Comparison of ENCODE assay signal across 8 mouse cellular contexts in the genomic region with DNA sequence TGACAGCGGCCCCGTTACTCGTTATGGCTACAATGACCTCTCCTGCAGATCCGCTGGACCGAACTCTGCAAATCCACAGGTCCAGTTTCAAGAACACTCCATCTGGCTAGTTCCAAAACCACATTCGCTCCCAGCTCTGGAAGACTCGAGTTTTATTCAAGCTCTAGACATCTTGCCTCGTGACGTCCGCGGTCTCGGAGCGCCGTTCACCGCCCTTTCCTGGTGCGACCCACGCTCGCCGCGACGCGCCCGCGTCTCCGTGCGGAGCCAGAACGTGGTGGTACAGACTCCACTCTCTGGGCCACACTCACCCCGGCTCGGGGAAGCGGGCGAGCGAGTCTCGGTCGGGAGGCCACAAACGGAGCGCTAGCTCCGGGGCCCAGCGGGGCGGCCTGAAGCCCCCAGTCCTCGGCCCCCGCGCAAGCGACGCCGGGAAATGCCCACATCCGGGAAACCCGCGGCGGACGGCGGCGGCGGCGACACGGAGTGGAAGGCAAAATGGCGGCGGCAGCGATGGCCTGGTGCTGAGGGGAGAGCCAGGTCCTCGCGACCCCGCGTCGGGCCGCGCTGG. TPM values are rescaled to one million over a fixed set of nuclear protein-coding genes. Genes with fewer than 3 reads are reported as not detected.
A peak's percentile ranks its signal among the peaks of the same experiment; 100 is the strongest.
DNase-seq lines count a peak whose midpoint lies in the region; ATAC-seq and TF ChIP-seq lines count a peak whose summit lies in the region.

A gene (minus strand): TSS at position 406 of the 571 bp plus-strand sequence.
A gene (plus strand): TSS at position 484 of the 571 bp plus-strand sequence.

- WGBS in forebrain, embryonic 16.5 days: under 1% methylated on average over 58 of the region's 65 CpGs
- WGBS in neural tube, embryonic 14.5 days: under 1% methylated on average over 59 of the region's 65 CpGs

- no peaks in the 10 kb centered on the region for H3K27me3 ChIP-seq in forebrain, embryonic 16.5 days (replicated peaks; ENCODE audit: control insufficient read depth, insufficient read depth, low read length)
- no peaks in the 10 kb centered on the region; the same call in 1 of the 2 replicates for H3K27me3 ChIP-seq in neural tube, embryonic 14.5 days (ENCODE audit: control insufficient read depth, insufficient read depth, low read length)
- no peaks in the 10 kb centered on the region for H3K27me3 ChIP-seq in testis, adult 2 months (ENCODE audit: control insufficient read depth, insufficient read depth, low read length)

- no peak for TF ChIP-seq CTCF in testis, adult 2 months (IDR thresholded peaks at IDR 0.05; ENCODE audit: control insufficient read depth, insufficient read depth, insufficient replicate concordance, low read depth, low read length)

- DNase-seq in ES-E14 (ENCODE audit: low read depth, low spot score): no peak
- peak; percentile 85 to 91 for DNase-seq in cerebellum, adult 18-20 months
- DNase-seq in heart, postnatal 25 days (ENCODE audit: low spot score): peak; percentile 75
- DNase-seq in layer of hippocampus, adult 18-20 months (ENCODE audit: low spot score in 2 of 2): peak; percentile 83 to 85
- DNase-seq in lung, adult 18-20 months: peak; percentile 85

- peaks cover 29% of the 10 kb centered on the region for H3K36me3 ChIP-seq in ES-E14 (ENCODE audit: control insufficient read depth, insufficient read depth, low read length, poor library complexity, severe bottlenecking)
- peaks cover 10% of the 10 kb centered on the region for H3K36me3 ChIP-seq in forebrain, embryonic 16.5 days (ENCODE audit: control insufficient read depth, insufficient read depth)
- peaks cover 11% of the 10 kb centered on the region for H3K36me3 ChIP-seq in neural tube, embryonic 14.5 days (ENCODE audit: control insufficient read depth, insufficient read depth, low read length)
- H3K36me3 ChIP-seq in testis, adult 2 months (ENCODE audit: control insufficient read depth, insufficient read depth, low read length): peaks cover 2% of the 10 kb centered on the region; the same call in 1 of the 2 replicates

- peak; percentile 88 for ATAC-seq in forebrain, embryonic 16.5 days
- ATAC-seq in neural tube, embryonic 14.5 days (ENCODE audit: low read depth): peak; percentile 92

- no peaks in the 10 kb centered on the region for H3K9me3 ChIP-seq in ES-E14 (ENCODE audit: control insufficient read depth, insufficient read depth, low read depth, low read length)
- no peaks in the 10 kb centered on the region for H3K9me3 ChIP-seq in forebrain, embryonic 16.5 days (ENCODE audit: control insufficient read depth, low read length)
- H3K9me3 ChIP-seq in neural tube, embryonic 14.5 days (ENCODE audit: control insufficient read depth, low read length): no peaks in the 10 kb centered on the region

- peak within 1 kb of the TSS; percentile 92 for H3K9ac ChIP-seq in ES-E14 (ENCODE audit: insufficient read depth, low read depth, low read length, poor library complexity, severe bottlenecking)
- H3K9ac ChIP-seq in forebrain, embryonic 16.5 days (replicated peaks; ENCODE audit: low read depth, low read length): peak within 1 kb of the TSS; percentile 98
- peak within 1 kb of the TSS; percentile 99 for H3K9ac ChIP-seq in neural tube, embryonic 14.5 days (replicated peaks; ENCODE audit: low read depth, low read length)

- in situ Hi-C loops in ES-E14 (cut with MboI; ENCODE audit: low sequenced_read_pairs in 2 of 2, unreplicated experiment in 2 of 2): no loop called here

- peak within 1 kb of the TSS; percentile 48 for H3K27ac ChIP-seq in ES-E14 (ENCODE audit: insufficient read depth, low read depth, low read length, poor library complexity, severe bottlenecking)
- peak within 1 kb of the TSS; percentile 95 for H3K27ac ChIP-seq in forebrain, embryonic 16.5 days (ENCODE audit: low read length)
- H3K27ac ChIP-seq in neural tube, embryonic 14.5 days (ENCODE audit: low read depth, low read length): peak within 1 kb of the TSS; percentile 95
- peak within 1 kb of the TSS; percentile 93 for H3K27ac ChIP-seq in testis, adult 2 months (ENCODE audit: control insufficient read depth, insufficient read depth, low read depth, low read length)

- TF ChIP-seq POLR2A in testis, adult 2 months (IDR thresholded peaks at IDR 0.05; ENCODE audit: control insufficient read depth, low read depth, low read length): peak; percentile 87

- intact Hi-C loops in heart, postnatal 25 days (cut with DNase I): loop anchor here (2.0 to 5.0 kb wide), 2 partner anchors 16 to 96 kb away; no protein-coding TSS in a partner anchor

- 0 out of 4 replicates have a peak, but pooled peaks cover 1% of the 10 kb centered on the region in 2 experiments for H3K4me1 ChIP-seq in ES-E14 (ENCODE audit: control insufficient read depth in 2 of 2, insufficient read depth in 2 of 2, low read length in 2 of 2, poor library complexity in 1 of 2)
- H3K4me1 ChIP-seq in forebrain, embryonic 16.5 days (replicated peaks; ENCODE audit: control insufficient read depth, insufficient read depth, low read length): peaks cover 34% of the 10 kb centered on the region
- H3K4me1 ChIP-seq in neural tube, embryonic 14.5 days (ENCODE audit: control insufficient read depth, insufficient read depth, low read length): peaks cover 28% of the 10 kb centered on the region
- peaks cover 4% of the 10 kb centered on the region for H3K4me1 ChIP-seq in testis, adult 2 months (ENCODE audit: control insufficient read depth, insufficient read depth, low read length)

- H3K4me2 ChIP-seq in forebrain, embryonic 16.5 days (ENCODE audit: low read length): peak within 1 kb of the TSS; percentile 85
- peak within 1 kb of the TSS; percentile 91 for H3K4me2 ChIP-seq in neural tube, embryonic 14.5 days (ENCODE audit: low read depth, low read length)

- peak within 1 kb of the TSS; percentile 84 to 91 for H3K4me3 ChIP-seq in ES-E14 (ENCODE audit: insufficient read depth in 1 of 2, low read depth in 1 of 2, low read length in 2 of 2, poor library complexity in 1 of 2, severe bottlenecking in 1 of 2)
- peak within 1 kb of the TSS; percentile 93 for H3K4me3 ChIP-seq in forebrain, embryonic 16.5 days (replicated peaks; ENCODE audit: low read length)
- peak within 1 kb of the TSS; percentile 96 for H3K4me3 ChIP-seq in neural tube, embryonic 14.5 days (ENCODE audit: low read depth, low read length)
- peak within 1 kb of the TSS; percentile 85 for H3K4me3 ChIP-seq in testis, adult 2 months (ENCODE audit: control insufficient read depth, low read depth, low read length)

TF ChIP-seq in ES-E14, 5 proteins besides CTCF, POLR2A, EP300 and RAD21:
- TF ChIP-seq ZNF384 (IDR thresholded peaks at IDR 0.05; ENCODE audit: low read depth, low read length) (no peak), ZC3H11A (IDR thresholded peaks at IDR 0.05; ENCODE audit: borderline replicate concordance, low read depth, low read length) (no peak), CHD2 (IDR thresholded peaks at IDR 0.05; ENCODE audit: low read depth, low read length) (no peak), MAFK (IDR thresholded peaks at IDR 0.05; ENCODE audit: insufficient read depth, low read depth, low read length) (no peak), HCFC1 (IDR thresholded peaks at IDR 0.05; ENCODE audit: borderline replicate concordance, insufficient read depth, low read length) (no peak; the same call in 1 of the 2 replicates)

RNA-seq across cellular contexts. Expression of the first gene that starts in this region (rescaled TPM):
- total RNA-seq in ES-E14 (2012; rRNA removed): 112 and 118 TPM in 2 replicates
- polyA plus RNA-seq in forebrain, embryonic 16.5 days (2015; fragmentation: Nextera tagmentation; extraction: Ambion mirVana): 170 and 173 TPM in 2 replicates
- 100 to 1,000 TPM in 1 of 2 experiments, 10 to 100 TPM in 1; 92.9 to 105 TPM for total RNA-seq in heart, postnatal 25 days (2021)
- total RNA-seq in layer of hippocampus, adult 18-20 months (2021): 100 to 1,000 TPM; 173 to 177 TPM
- polyA plus RNA-seq in neural tube, embryonic 14.5 days (2014; fragmentation: Nextera tagmentation; extraction: Ambion mirVana): 176 and 185 TPM in 2 replicates
- polyA plus RNA-seq in testis, adult 2 months (2012; rRNA removed): 187 and 212 TPM in 2 replicates

RNA-seq across cellular contexts. Expression of the second gene that starts in this region (rescaled TPM):
- 6.0 and 6.3 TPM in 2 replicates for total RNA-seq in ES-E14 (2012; rRNA removed)
- 11.2 and 13.0 TPM in 2 replicates for polyA plus RNA-seq in forebrain, embryonic 16.5 days (2015; fragmentation: Nextera tagmentation; extraction: Ambion mirVana)
- total RNA-seq in heart, postnatal 25 days (2021): 10 to 100 TPM; 11.5 to 13.9 TPM
- total RNA-seq in layer of hippocampus, adult 18-20 months (2021): 10 to 100 TPM; 31.1 to 32.1 TPM
- polyA plus RNA-seq in neural tube, embryonic 14.5 days (2014; fragmentation: Nextera tagmentation; extraction: Ambion mirVana): 17.5 and 19.5 TPM in 2 replicates
- polyA plus RNA-seq in testis, adult 2 months (2012; rRNA removed): 11.8 and 12.9 TPM in 2 replicates
